Mouse (Mus musculus) lung, postnatal 14 days (tissue): ENCODE results near the gene Hspb11.

Experiments
- DNase-seq: peaks from one replicate; pipeline ENCODE4 v3.0.0; 2021

The Hspb11 gene

GRCm38 (mm10) chr4:107318646-107319045, 65.3 kb downstream of the Hspb11 start:
- DNase-seq, result no peak

GRCm38 (mm10) chr4:107321041-107321440, 67.6 kb downstream of the Hspb11 start:
- no peak for DNase-seq

- no peak for DNase-seq
Measured at GRCm38 (mm10) chr4:107323113-107323512, 69.7 kb downstream of the Hspb11 start.

GRCm38 (mm10) chr4:107328530-107328929, 75.1 kb downstream of the Hspb11 start:
- no peak for DNase-seq
